Mouse (Mus musculus): ENCODE measurements around the gene Leng8. TPM values are rescaled to one million over a fixed set of nuclear protein-coding genes. Genes with fewer than 3 reads are reported as not detected.

Gene Leng8
- total and polyA plus RNA-seq, 3 experiments: 23.2 to 46.6 (median 33.5) TPM

DNA sequence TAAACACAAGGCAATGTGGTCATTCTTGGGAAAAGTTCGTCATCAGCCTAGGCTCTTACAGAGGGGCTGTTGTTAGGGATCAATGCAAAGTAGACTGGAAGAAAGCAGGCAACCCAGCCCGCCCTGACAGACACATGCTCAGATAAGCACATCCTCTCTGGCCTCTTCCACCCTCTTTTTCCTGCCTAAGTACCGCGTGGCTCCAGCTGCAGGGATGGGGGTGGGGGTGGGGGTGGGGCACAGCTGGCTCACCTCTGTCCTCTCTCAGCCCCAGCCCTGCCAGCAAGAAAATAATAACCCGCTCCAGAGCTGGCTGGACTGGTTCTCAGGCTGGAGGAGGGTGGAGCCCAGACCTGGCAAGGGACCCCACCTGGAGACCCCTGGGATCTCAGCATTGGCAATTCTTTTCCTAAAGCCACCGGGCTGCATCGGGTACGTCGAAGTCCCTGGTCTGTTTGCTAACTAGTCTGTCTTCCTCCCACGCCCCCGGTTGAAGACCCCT, 26.8 kb downstream of the Leng8 start:
- no peaks in the 10 kb centered on the region for H3K79me2 ChIP-seq (replicated peaks; ENCODE audit: control insufficient read depth, extremely low read depth, insufficient read depth, poor library complexity, severe bottlenecking)
- no peak overlapping the region for H3K9ac ChIP-seq (ENCODE audit: insufficient read depth, low read depth)
- H3K36me3 ChIP-seq (replicated peaks in 1 of 2; ENCODE audit: control insufficient read depth in 1 of 2, insufficient read depth in 1 of 2, low read length in 1 of 2): no peaks in the 10 kb centered on the region
- peak overlapping the region; percentile 68; the same call in 1 of the 2 replicates for H3K4me2 ChIP-seq (ENCODE audit: insufficient read depth, low read depth, poor library complexity, severe bottlenecking)
- dilution Hi-C loops (cut with MboI; ENCODE audit: extremely low pct_ligation_motif_present, extremely low pct_unique_long_range_greater_than_20kb, low sequenced_read_pairs): no loop called here
- in situ Hi-C loops (cut with MboI; ENCODE audit: low pct_ligation_motif_present, low pct_unique_long_range_greater_than_20kb, low sequenced_read_pairs): no loop called here
- DNase-seq (ENCODE audit: extremely low read depth): peak; percentile 26
- TF ChIP-seq ETS1 (conservative IDR thresholded peaks at IDR 0.05; ENCODE audit: low read depth, low read length) (peak; percentile 33; the same call in 1 of the 2 replicates), MAZ (IDR thresholded peaks at IDR 0.05; ENCODE audit: low read depth, low read length) (no peak)
- peaks cover 3 to 17% of the 10 kb centered on the region in 2 experiments; a peak in 3 of 4 replicates for H3K4me1 ChIP-seq (ENCODE audit: control insufficient read depth in 1 of 2, insufficient read depth in 2 of 2)
- peak overlapping the region in 1 of 3 experiments; percentile 51 for H3K4me3 ChIP-seq (replicated peaks in 1 of 3; ENCODE audit: low read depth in 2 of 3, low read length in 2 of 3, poor library complexity in 1 of 3)
- H3K27me3 ChIP-seq (replicated peaks): no peaks in the 10 kb centered on the region
- no peaks in the 10 kb centered on the region for H3K9me3 ChIP-seq (replicated peaks; ENCODE audit: low read length)
- H3K27ac ChIP-seq (ENCODE audit: insufficient read depth, low read depth): no peak overlapping the region

DNA sequence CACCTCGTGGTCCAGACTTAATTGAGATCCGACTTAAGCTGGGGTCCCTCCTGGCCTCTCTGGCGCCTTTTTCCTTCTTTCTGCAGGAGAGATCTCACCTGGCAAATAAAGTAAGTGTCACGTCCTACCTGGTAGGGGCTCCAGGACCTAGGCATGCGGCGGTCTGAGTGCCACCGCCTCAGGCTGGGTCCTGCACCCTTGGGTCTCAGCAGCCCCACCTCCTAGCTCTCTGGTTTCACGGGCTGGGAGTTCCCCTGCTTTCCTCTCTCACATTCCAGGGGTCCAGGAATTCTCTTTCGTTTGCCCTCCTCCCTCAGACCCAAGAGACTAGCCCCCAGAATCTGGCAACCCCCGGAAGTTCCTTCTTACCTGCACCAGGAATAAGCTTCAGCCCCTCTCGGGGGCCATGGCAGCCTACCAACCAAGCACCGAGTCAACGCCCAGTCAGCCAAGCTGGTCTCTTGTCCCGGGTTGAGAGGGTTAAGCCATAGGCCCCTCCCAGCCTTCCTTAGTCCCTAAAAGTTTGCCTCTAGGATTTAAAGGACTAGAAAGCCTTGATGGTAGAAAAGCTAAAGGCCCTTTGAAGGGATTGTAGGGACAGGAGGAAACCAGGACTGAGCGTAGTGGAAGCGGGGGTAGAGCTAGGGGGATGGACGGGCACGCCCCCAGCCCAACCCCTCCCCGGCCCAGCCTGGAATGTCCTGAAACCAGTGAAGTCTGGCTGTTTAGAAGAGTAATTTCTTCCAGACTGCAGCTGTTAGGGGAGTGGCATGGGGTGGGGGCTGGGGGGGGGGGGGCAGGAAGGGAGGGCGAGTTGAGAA, 27.5 kb downstream of the Leng8 start, which contains the start of gene Cdc42ep5:
Gene Cdc42ep5 (minus strand): TSS at position 771 of the 821 bp plus-strand sequence.
- peak within 1 kb of the TSS; percentile 0; the same call in 1 of the 2 replicates for H3K9ac ChIP-seq (ENCODE audit: insufficient read depth, low read depth)
- H3K27me3 ChIP-seq (replicated peaks): no peaks in the 10 kb centered on the region
- peak within 1 kb of the TSS; percentile 7 to 51 (median 19) for H3K4me3 ChIP-seq (replicated peaks in 1 of 3; ENCODE audit: low read depth in 2 of 3, low read length in 2 of 3, poor library complexity in 1 of 3)
- H3K36me3 ChIP-seq (replicated peaks in 1 of 2; ENCODE audit: control insufficient read depth in 1 of 2, insufficient read depth in 1 of 2, low read length in 1 of 2): no peaks in the 10 kb centered on the region
- no peak within 1 kb of the TSS for H3K27ac ChIP-seq (ENCODE audit: insufficient read depth, low read depth)
- H3K9me3 ChIP-seq (replicated peaks; ENCODE audit: low read length): no peaks in the 10 kb centered on the region
- dilution Hi-C loops (cut with MboI; ENCODE audit: extremely low pct_ligation_motif_present, extremely low pct_unique_long_range_greater_than_20kb, low sequenced_read_pairs): no loop called here
- peaks cover 3 to 17% of the 10 kb centered on the region in 2 experiments; a peak in 3 of 4 replicates for H3K4me1 ChIP-seq (ENCODE audit: control insufficient read depth in 1 of 2, insufficient read depth in 2 of 2)
- no peaks in the 10 kb centered on the region for H3K79me2 ChIP-seq (replicated peaks; ENCODE audit: control insufficient read depth, extremely low read depth, insufficient read depth, poor library complexity, severe bottlenecking)
- peak within 1 kb of the TSS; percentile 68 for H3K4me2 ChIP-seq (ENCODE audit: insufficient read depth, low read depth, poor library complexity, severe bottlenecking)
- in situ Hi-C loops (cut with MboI; ENCODE audit: low pct_ligation_motif_present, low pct_unique_long_range_greater_than_20kb, low sequenced_read_pairs): no loop called here
- TF ChIP-seq SMC3 (IDR thresholded peaks at IDR 0.05; ENCODE audit: low read depth, low read length) (no peak), MXI1 (IDR thresholded peaks at IDR 0.05; ENCODE audit: low read depth, low read length) (no peak), MYC (IDR thresholded peaks at IDR 0.05; ENCODE audit: low read depth, low read length) (no peak)
- no peak for DNase-seq (ENCODE audit: extremely low read depth)

DNA sequence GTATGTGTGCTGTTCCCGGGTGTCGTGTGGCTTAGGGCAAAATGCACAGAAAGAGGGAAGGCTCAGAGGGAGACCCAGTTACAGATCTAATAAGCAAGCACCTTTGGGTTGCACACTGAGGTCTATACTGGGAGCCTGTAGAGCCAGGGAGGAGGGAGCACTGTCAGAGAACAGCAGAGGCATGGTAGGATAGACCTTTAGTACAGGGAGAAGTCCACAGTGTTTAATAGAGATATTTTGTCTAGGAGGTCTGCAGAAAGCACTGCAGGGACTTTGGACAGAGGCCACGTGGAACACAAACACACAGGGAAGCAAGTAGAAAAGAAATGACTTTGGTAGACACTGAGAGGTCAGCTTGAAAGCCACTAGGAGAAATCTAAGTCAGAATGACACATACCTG, 28.4 kb downstream of the Leng8 start:
- Histone ChIP-seq H3K4me2 (ENCODE audit: insufficient read depth, low read depth, poor library complexity, severe bottlenecking) (no peak overlapping the region), H3K9me3 (replicated peaks; ENCODE audit: low read length) (no peaks in the 10 kb centered on the region), H3K4me3 (replicated peaks in 1 of 3; ENCODE audit: low read depth in 2 of 3, low read length in 2 of 3, poor library complexity in 1 of 3) (no peak overlapping the region), H3K36me3 (replicated peaks in 1 of 2; ENCODE audit: control insufficient read depth in 1 of 2, insufficient read depth in 1 of 2, low read length in 1 of 2) (no peaks in the 10 kb centered on the region), H3K27me3 (replicated peaks) (no peaks in the 10 kb centered on the region), H3K4me1 (ENCODE audit: control insufficient read depth in 1 of 2, insufficient read depth in 2 of 2) (peaks cover 3 to 17% of the 10 kb centered on the region in 2 experiments; a peak in 3 of 4 replicates), H3K79me2 (replicated peaks; ENCODE audit: control insufficient read depth, extremely low read depth, insufficient read depth, poor library complexity, severe bottlenecking) (no peaks in the 10 kb centered on the region), H3K9ac (ENCODE audit: insufficient read depth, low read depth) (no peak overlapping the region), H3K27ac (ENCODE audit: insufficient read depth, low read depth) (no peak overlapping the region)
- dilution Hi-C loops (cut with MboI; ENCODE audit: extremely low pct_ligation_motif_present, extremely low pct_unique_long_range_greater_than_20kb, low sequenced_read_pairs): no loop called here
- DNase-seq (ENCODE audit: extremely low read depth): no peak
- TF ChIP-seq IRF4 (IDR thresholded peaks at IDR 0.05; ENCODE audit: low read depth, low read length): no peak
- no peak for TF ChIP-seq MAFK (IDR thresholded peaks at IDR 0.05; ENCODE audit: insufficient replicate concordance, low read length)
- no peak for TF ChIP-seq SIN3A (IDR thresholded peaks at IDR 0.05; ENCODE audit: low read length)
- TF ChIP-seq GABPA (IDR thresholded peaks at IDR 0.05; ENCODE audit: insufficient replicate concordance, low read depth, low read length): no peak
- TF ChIP-seq TCF12 (IDR thresholded peaks at IDR 0.05; ENCODE audit: low read depth, low read length): no peak
- no peak for TF ChIP-seq ZC3H11A (IDR thresholded peaks at IDR 0.05; ENCODE audit: low read depth, low read length)
- no peak for TF ChIP-seq E2F4 (IDR thresholded peaks at IDR 0.05; ENCODE audit: insufficient replicate concordance, low read depth, low read length)
- in situ Hi-C loops (cut with MboI; ENCODE audit: low pct_ligation_motif_present, low pct_unique_long_range_greater_than_20kb, low sequenced_read_pairs): no loop called here
